ENCODE assay signal across 8 mouse cellular contexts in the genomic region with DNA sequence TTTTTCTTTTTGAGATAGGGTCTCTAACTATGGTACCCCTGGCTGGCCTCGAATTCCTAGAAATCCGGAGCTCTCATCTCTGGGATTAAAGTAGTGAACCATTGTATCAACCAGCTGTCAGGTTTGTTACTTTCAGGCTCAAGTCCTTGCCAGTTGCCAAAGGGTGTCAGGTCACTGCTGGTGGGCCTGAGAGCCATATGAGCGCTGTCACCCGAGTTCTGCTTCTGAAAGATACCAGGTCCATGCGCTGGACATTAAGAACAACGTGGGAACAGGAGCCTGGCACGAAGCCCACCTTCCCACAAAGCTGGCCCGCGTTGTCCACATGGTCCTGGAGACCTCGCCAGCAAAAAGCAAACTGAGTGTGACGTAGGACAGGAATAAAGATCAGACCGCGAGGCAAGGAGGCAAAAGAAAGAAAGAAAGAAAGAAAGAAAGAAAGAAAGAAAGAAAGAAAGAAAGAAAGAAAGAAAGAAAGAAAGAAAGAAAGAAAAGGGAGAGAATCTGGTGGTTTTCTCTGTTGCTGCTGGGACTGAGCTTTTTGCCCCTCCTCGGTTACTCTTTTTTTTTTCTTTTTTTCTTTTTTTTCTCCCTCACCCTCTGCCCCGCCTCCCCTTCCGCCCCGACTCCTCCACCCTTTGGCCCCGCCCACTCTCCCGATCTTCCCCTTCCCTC. TPM values are rescaled to one million over a fixed set of nuclear protein-coding genes. Genes with fewer than 3 reads are reported as not detected.
DNase-seq lines count a peak whose midpoint lies in the region; ATAC-seq lines count a peak whose summit lies in the region.

No protein-coding gene starts in this region.

- WGBS in forebrain, embryonic 16.5 days = 1% methylated on average over 19 of the region's 19 CpGs
- WGBS in hindbrain, embryonic 10.5 days = 5% methylated on average over 19 of the region's 19 CpGs

- peaks cover 22% of the 10 kb centered on the region for H3K4me1 ChIP-seq in forebrain, embryonic 16.5 days (replicated peaks; ENCODE audit: control insufficient read depth, insufficient read depth, low read length)
- H3K4me1 ChIP-seq in hindbrain, embryonic 10.5 days (replicated peaks) = peaks cover 54% of the 10 kb centered on the region

- peak overlapping the region; percentile 78 for H3K27ac ChIP-seq in forebrain, embryonic 16.5 days (ENCODE audit: low read length)
- peak overlapping the region; percentile 94 for H3K27ac ChIP-seq in hindbrain, embryonic 10.5 days

- H3K27me3 ChIP-seq in forebrain, embryonic 16.5 days (replicated peaks; ENCODE audit: control insufficient read depth, insufficient read depth, low read length) = no peaks in the 10 kb centered on the region
- H3K27me3 ChIP-seq in hindbrain, embryonic 10.5 days (ENCODE audit: insufficient read depth, poor library complexity, severe bottlenecking) = no peaks in the 10 kb centered on the region

- peak overlapping the region; percentile 51 for H3K9ac ChIP-seq in forebrain, embryonic 16.5 days (replicated peaks; ENCODE audit: low read depth, low read length)

- DNase-seq in MN1 (ENCODE audit: low spot score) = peak; percentile 83
- DNase-seq in cerebellum, adult 8-10 months = peak; percentile 66
- peak; percentile 37 for DNase-seq in hindbrain, embryonic 10.5 days (ENCODE audit: low spot score)
- DNase-seq in layer of hippocampus, postnatal 25 days (ENCODE audit: extremely low spot score in 1 of 2, low spot score in 1 of 2) = peak; percentile 23 to 32
- peak; percentile 76 for DNase-seq in lung, postnatal 10 days
- peak; percentile 68 for DNase-seq in right cerebral cortex, postnatal 4 days

- no peaks in the 10 kb centered on the region for H3K9me3 ChIP-seq in forebrain, embryonic 16.5 days (ENCODE audit: control insufficient read depth, low read length)
- no peaks in the 10 kb centered on the region for H3K9me3 ChIP-seq in hindbrain, embryonic 10.5 days

- H3K4me2 ChIP-seq in forebrain, embryonic 16.5 days (ENCODE audit: low read length) = peak overlapping the region; percentile 65

- H3K4me3 ChIP-seq in forebrain, embryonic 16.5 days (replicated peaks; ENCODE audit: low read length) = peak overlapping the region; percentile 96
- H3K4me3 ChIP-seq in hindbrain, embryonic 10.5 days = peak overlapping the region; percentile 86

- peaks cover 22% of the 10 kb centered on the region for H3K36me3 ChIP-seq in forebrain, embryonic 16.5 days (ENCODE audit: control insufficient read depth, insufficient read depth)
- H3K36me3 ChIP-seq in hindbrain, embryonic 10.5 days = peaks cover 41% of the 10 kb centered on the region

- ATAC-seq in forebrain, embryonic 16.5 days = no peak
- no peak for ATAC-seq in megakaryocyte-erythroid progenitor cell, adult 5-6 weeks (replicated peaks; ENCODE audit: low FRiP score, low TSS enrichment, poor library complexity, severe bottlenecking)

RNA-seq across cellular contexts. Expression of gene Nadk, which starts 0.7 kb away (rescaled TPM):
- 113 and 120 TPM in 2 replicates for polyA plus RNA-seq in forebrain, embryonic 16.5 days (2015; fragmentation: Nextera tagmentation; extraction: Ambion mirVana)
- polyA plus RNA-seq in hindbrain, embryonic 10.5 days (2016; fragmentation: Nextera tagmentation; extraction: Ambion mirVana) = 102 and 107 TPM in 2 replicates
- 10 to 100 TPM; 67.1 to 68.5 TPM for total RNA-seq in layer of hippocampus, postnatal 25 days (2021)
- 76.3 and 86.5 TPM in 2 replicates for total RNA-seq in megakaryocyte-erythroid progenitor cell, adult 5-6 weeks (2014; fragmentation: Nextera tagmentation)
- 49.9 and 65.2 TPM in 2 replicates for total RNA-seq in megakaryocyte-erythroid progenitor cell, adult 5-6 weeks (2017)

RNA-seq across cellular contexts. Expression of gene Slc35e2, which starts 38.4 kb away (rescaled TPM):
- 12.0 and 12.9 TPM in 2 replicates for polyA plus RNA-seq in forebrain, embryonic 16.5 days (2015; fragmentation: Nextera tagmentation; extraction: Ambion mirVana)
- 12.0 and 13.4 TPM in 2 replicates for polyA plus RNA-seq in hindbrain, embryonic 10.5 days (2016; fragmentation: Nextera tagmentation; extraction: Ambion mirVana)
- total RNA-seq in layer of hippocampus, postnatal 25 days (2021) = 10 to 100 TPM; 41.5 to 42.5 TPM
- total RNA-seq in megakaryocyte-erythroid progenitor cell, adult 5-6 weeks (2014; fragmentation: Nextera tagmentation) = 45.1 and 60.2 TPM in 2 replicates
- total RNA-seq in megakaryocyte-erythroid progenitor cell, adult 5-6 weeks (2017) = 30.4 and 31.1 TPM in 2 replicates

Comparison
In these comparisons a context has a peak if more than half of its experiments do, and no peak if none do; other contexts are left out.
1. DNase-seq: peak in every context shown above with its lines; median percentile 83 in MN1; 76 in lung, postnatal 10 days; 68 in right cerebral cortex, postnatal 4 days; 66 in cerebellum, adult 8-10 months; 37 in hindbrain, embryonic 10.5 days; 28 in layer of hippocampus, postnatal 25 days.